Mouse (Mus musculus) c-Kit-negative CD71-positive TER-119-positive erythroid progenitor cells, embryonic 14.5 days (primary cell): ENCODE measurements around the gene Rccd1.

Source experiments
- DNase-seq: peaks from one replicate; pipeline ENCODE4 v3.0.0-alpha.2; 2013; ENCODE audit warnings: low read depth, low spot score

The Rccd1 gene

GRCm38 (mm10) chr7:80260625-80261371, 63.5 kb downstream of the Rccd1 start, which contains the start of gene Ngrn:
TSS of gene Ngrn (plus strand) at chr7:80261215.
- DNase-seq = peak; percentile 76

GRCm38 (mm10) chr7:80257706-80258105, 66.5 kb downstream of the Rccd1 start:
- DNase-seq = no peak

GRCm38 (mm10) chr7:80255981-80256380, 68.3 kb downstream of the Rccd1 start:
- no peak for DNase-seq

- no peak for DNase-seq
Observed at GRCm38 (mm10) chr7:80252886-80253285, 71.4 kb downstream of the Rccd1 start.

GRCm38 (mm10) chr7:80252437-80252836, 71.8 kb downstream of the Rccd1 start:
- no peak for DNase-seq

- DNase-seq = no peak
Observed at GRCm38 (mm10) chr7:80246859-80247258, 77.4 kb downstream of the Rccd1 start.

GRCm38 (mm10) chr7:80246148-80246721, 78.0 kb downstream of the Rccd1 start, which contains the start of gene Ttll13:
TSS of gene Ttll13 (plus strand) at chr7:80246376.
- peak; percentile 95 for DNase-seq

- no peak for DNase-seq
Observed at GRCm38 (mm10) chr7:80244851-80245250, 79.4 kb downstream of the Rccd1 start.
